Mouse (Mus musculus): Measurements from ENCODE around the gene Ufsp2. TPM values are rescaled to one million over a fixed set of nuclear protein-coding genes. Genes with fewer than 3 reads are reported as not detected.

The Ufsp2 gene
- polyA plus RNA-seq, 1 experiment from 2014 or later: 57.7 TPM

DNA sequence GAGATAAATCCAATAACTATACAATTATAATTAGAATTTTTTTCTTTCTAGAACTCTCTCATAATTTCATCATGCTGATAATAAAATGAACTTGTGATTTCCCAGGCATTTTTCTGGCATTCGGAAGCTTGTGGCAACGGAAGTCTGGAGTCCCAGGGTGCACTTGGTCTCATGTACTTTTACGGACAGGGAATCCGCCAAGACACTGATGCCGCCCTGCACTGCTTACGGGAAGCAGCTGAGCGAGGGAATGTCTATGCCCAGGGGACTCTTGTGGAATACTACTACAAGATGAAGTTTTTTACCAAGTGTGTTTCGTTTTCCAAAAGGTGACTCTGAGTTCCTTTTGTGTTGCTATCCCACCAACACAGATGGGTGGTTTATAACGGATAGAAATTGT lies 47.4 kb downstream of the Ufsp2 start:
- H3K27me3 ChIP-seq (replicated peaks): no peaks in the 10 kb centered on the region
- H3K9ac ChIP-seq: no peak overlapping the region
- no peak overlapping the region for H3K27ac ChIP-seq (replicated peaks)
- 87% methylated on average over 9 of the region's 9 CpGs for WGBS
- H3K36me3 ChIP-seq: no peaks in the 10 kb centered on the region
- no peak overlapping the region for H3K4me2 ChIP-seq
- no peaks in the 10 kb centered on the region for H3K9me3 ChIP-seq
- H3K4me1 ChIP-seq: peaks cover 14% of the 10 kb centered on the region
- ATAC-seq (ENCODE audit: extremely low read depth, insufficient number of reproducible peaks, low FRiP score, low TSS enrichment): no peak
- H3K4me3 ChIP-seq: no peak overlapping the region

DNA sequence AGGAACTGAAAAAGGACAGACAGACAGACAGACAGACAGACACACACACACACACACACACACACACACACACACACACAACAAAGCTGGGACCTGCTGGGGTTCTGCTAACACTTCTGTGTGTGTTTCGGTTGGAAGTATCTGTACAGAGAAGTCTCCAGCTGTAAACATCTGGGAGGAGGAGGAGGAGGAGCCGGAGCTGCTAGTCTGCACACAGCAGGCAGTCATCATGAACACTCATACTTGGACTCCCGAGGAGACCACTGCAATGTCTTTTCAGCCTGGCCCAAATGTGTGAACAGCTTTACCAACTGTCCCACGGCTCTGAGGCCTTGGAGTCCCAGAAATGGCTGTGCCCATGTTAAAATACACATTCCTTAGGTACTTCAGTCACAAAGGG lies 49.1 kb downstream of the Ufsp2 start:
- no peak for ATAC-seq (ENCODE audit: extremely low read depth, insufficient number of reproducible peaks, low FRiP score, low TSS enrichment)
- Histone ChIP-seq H3K4me2 (no peak overlapping the region), H3K4me3 (no peak overlapping the region), H3K27ac (replicated peaks) (no peak overlapping the region), H3K36me3 (no peaks in the 10 kb centered on the region), H3K4me1 (peaks cover 14% of the 10 kb centered on the region), H3K9me3 (no peaks in the 10 kb centered on the region), H3K9ac (no peak overlapping the region), H3K27me3 (replicated peaks) (no peaks in the 10 kb centered on the region)
- 35% methylated on average over 4 of the region's 4 CpGs for WGBS

DNA sequence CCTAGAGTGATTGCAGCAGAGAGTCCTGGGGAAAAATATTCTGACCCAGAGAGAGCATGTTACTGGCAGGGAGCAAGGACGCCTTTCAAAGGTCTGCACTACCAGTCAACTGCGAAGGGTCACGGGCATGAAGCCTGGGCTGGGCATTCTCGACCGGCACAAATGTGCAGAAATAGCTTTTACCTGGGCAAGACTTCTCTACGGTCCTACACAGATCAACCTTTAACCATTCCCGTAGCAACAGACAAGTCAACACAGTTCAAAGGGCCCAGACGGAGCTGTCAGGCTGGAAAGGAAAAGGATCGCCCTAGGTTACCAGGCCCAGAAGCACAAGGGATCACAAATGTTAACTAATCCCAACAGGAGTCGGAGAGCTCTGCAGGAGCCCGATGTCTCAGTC lies 60.9 kb downstream of the Ufsp2 start:
- H3K9ac ChIP-seq: no peak overlapping the region
- no peak overlapping the region for H3K27ac ChIP-seq (replicated peaks)
- peaks cover 12% of the 10 kb centered on the region for H3K4me1 ChIP-seq
- no peaks in the 10 kb centered on the region for H3K9me3 ChIP-seq
- H3K4me2 ChIP-seq: no peak overlapping the region
- no peak overlapping the region for H3K4me3 ChIP-seq
- H3K27me3 ChIP-seq (replicated peaks): no peaks in the 10 kb centered on the region
- WGBS: 81% methylated on average over 11 of the region's 11 CpGs
- H3K36me3 ChIP-seq: peaks cover 47% of the 10 kb centered on the region
- no peak for ATAC-seq (ENCODE audit: extremely low read depth, insufficient number of reproducible peaks, low FRiP score, low TSS enrichment)

DNA sequence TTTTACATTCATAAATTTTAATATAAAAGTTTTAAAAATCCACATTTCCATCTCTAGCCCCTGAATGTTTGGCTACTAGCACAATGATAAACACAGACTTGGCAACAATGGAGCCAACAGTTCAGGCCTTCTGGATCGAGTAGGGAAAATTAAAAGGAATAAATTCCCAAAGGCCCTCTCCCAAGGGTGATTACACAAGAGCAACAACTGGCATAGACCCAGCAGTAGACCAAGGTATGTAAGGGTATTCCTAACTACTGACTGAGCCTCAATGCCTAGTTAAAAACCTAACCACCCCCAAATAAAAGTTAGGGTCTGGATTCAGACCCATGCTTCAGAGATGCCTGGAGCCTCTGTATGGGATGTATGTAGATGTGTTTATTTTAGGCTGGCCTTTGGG lies 64.3 kb downstream of the Ufsp2 start:
- no peak for ATAC-seq (ENCODE audit: extremely low read depth, insufficient number of reproducible peaks, low FRiP score, low TSS enrichment)
- 0 out of 2 replicates have a peak overlapping the region, but pooled peaks have one; percentile 12 for H3K27ac ChIP-seq (replicated peaks)
- no peak overlapping the region for H3K4me2 ChIP-seq
- no peak overlapping the region for H3K9ac ChIP-seq
- no peak overlapping the region for H3K4me3 ChIP-seq
- peaks cover 57% of the 10 kb centered on the region for H3K36me3 ChIP-seq
- 79% methylated on average over 1 of the region's 1 CpGs for WGBS
- peaks cover 12% of the 10 kb centered on the region for H3K4me1 ChIP-seq
- H3K9me3 ChIP-seq: no peaks in the 10 kb centered on the region
- H3K27me3 ChIP-seq (replicated peaks): no peaks in the 10 kb centered on the region

DNA sequence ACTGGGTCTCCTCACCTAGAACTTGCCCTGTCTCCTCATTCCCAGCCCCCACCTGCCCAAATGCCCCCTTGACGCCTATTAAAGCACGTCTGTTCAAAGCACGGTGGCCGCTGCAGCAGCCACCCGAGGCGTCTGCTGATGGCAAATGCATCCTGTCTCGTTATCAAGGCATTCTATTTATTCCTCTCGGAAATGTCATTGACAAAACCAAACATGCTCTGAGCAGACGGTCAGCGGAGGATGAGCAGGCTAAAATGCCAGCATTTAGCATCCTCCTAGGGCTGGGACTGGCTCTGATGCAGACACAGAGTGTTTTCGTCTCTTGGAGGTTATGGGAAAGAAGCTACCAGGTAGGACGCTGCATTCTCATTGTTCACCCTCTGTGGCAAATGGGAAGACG lies 64.9 kb downstream of the Ufsp2 start:
- Histone ChIP-seq H3K27me3 (replicated peaks) (no peaks in the 10 kb centered on the region), H3K9me3 (no peaks in the 10 kb centered on the region), H3K27ac (replicated peaks) (peak overlapping the region; percentile 12; the same call in 1 of the 2 replicates), H3K36me3 (peaks cover 56% of the 10 kb centered on the region), H3K4me3 (no peak overlapping the region), H3K4me1 (peaks cover 12% of the 10 kb centered on the region), H3K4me2 (0 out of 2 replicates have a peak overlapping the region, but pooled peaks have one; percentile 9), H3K9ac (0 out of 2 replicates have a peak overlapping the region, but pooled peaks have one; percentile 40)
- no peak for ATAC-seq (ENCODE audit: extremely low read depth, insufficient number of reproducible peaks, low FRiP score, low TSS enrichment)
- WGBS: 42% methylated on average over 13 of the region's 13 CpGs

Other genes with a start within 250 kb of the Ufsp2 start
- gene Pdlim3, start 90.1 kb upstream of the Ufsp2 start, polyA plus RNA-seq (2015; fragmentation: Nextera tagmentation; extraction: Ambion mirVana): 190 and 227 TPM in 2 replicates
- not detected in 2 replicates for gene Ccdc110, start 40.9 kb upstream of the Ufsp2 start, polyA plus RNA-seq (2015; fragmentation: Nextera tagmentation; extraction: Ambion mirVana)
- 2.0 and 2.2 TPM in 2 replicates for gene 1700029J07Rik, start 276 bp upstream of the Ufsp2 start, polyA plus RNA-seq (2015; fragmentation: Nextera tagmentation; extraction: Ambion mirVana)
- 0.69 and 1.2 TPM in 2 replicates for gene Lrp2bp, start 23.8 kb downstream of the Ufsp2 start, polyA plus RNA-seq (2015; fragmentation: Nextera tagmentation; extraction: Ambion mirVana)
- 9.8 and 18.6 TPM in 2 replicates for gene Ankrd37, start 30.2 kb downstream of the Ufsp2 start, polyA plus RNA-seq (2015; fragmentation: Nextera tagmentation; extraction: Ambion mirVana)
- gene Cfap97, start 176.2 kb downstream of the Ufsp2 start, polyA plus RNA-seq (2015; fragmentation: Nextera tagmentation; extraction: Ambion mirVana): 17.9 and 19.5 TPM in 2 replicates
- 3.3 and 4.8 TPM in 2 replicates for gene Snx25, start 176.6 kb downstream of the Ufsp2 start, polyA plus RNA-seq (2015; fragmentation: Nextera tagmentation; extraction: Ambion mirVana)
- 1,621 and 1,814 TPM in 2 replicates for gene Slc25a4, start 235.8 kb downstream of the Ufsp2 start, polyA plus RNA-seq (2015; fragmentation: Nextera tagmentation; extraction: Ambion mirVana)

All from heart, embryonic 13.5 days (tissue).